Mouse (Mus musculus) induced T-regulatory cell, adult 2 months (primary cell): ENCODE data around the gene Trim2.

Experiments used
- DNase-seq: peaks from one replicate; pipeline ENCODE4 v3.0.0-alpha.2; 2012; ENCODE audit warnings: low read depth

Gene Trim2

DNA sequence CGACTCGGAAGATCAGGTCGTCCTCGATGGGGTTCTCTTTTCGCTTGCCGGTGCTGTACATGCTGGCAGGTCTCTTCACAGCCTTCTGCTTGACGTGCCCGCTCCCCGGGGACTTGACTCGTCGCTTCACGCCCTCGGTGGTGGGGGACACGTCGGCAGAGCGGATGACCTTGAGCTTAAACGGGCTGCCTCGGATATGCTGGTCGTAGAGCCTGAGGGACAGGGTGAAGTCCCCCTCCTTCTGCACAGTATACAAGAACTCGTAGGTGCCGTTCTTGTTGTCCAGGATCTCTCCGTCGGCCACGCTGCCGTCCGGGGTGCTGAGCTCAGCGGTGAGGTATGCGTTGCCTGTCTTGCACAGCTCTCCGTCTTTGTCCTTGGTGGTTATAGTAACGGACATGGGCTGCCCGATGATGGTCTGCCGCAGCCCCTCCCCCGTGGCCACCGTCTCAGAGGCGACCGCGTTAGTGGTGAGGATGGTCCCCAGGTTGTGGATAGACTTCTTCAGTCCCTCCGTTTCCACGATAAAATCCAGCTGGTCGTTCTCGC lies 116.1 kb downstream of the Trim2 start:
- no peak for DNase-seq

DNA sequence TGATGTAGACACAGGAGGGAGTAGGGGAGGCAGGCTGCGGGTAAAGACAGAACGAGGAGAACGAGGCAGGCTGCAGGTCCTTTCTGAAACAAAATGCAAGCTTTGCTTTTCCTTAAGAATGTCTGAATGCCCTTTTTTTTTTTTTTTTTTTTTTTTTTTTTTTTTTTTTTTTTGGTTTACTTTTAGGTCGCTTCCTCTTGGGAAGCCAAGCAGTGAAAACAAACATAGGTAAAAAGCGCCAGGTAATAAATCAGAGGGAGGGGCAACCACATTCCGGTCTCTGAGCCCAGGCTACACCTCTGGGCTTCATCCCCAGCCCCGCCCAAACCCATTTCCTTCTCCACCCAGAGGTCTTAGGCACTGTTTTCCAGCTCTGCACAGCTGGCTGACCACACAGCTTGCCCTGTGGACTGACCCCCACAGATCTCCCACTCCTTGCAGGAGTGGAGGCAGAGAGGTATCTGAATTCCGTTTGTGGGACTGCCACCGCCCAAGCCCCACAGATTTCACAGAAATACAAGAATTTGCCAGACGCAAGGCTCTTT lies 117.0 kb downstream of the Trim2 start:
- no peak for DNase-seq

DNA sequence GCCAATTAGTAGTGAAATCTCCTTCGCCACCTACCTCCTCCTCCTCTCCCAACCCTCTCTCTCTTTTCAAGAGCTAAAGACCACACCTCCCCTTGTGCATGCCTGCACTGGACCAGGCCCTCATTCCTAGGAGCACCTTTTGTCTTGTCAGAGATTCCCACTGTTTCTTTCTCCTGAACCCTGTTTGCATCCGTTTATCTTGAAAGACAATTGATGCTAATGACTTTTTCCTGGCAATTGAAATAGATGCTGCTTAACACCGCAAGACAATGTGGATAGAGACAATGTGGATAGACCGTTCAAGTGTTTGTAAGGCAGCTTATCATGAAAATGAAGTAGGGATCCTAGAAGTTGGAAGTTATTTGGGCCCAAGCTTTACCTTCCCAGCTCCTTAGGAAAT lies 125.0 kb downstream of the Trim2 start:
- no peak for DNase-seq

DNA sequence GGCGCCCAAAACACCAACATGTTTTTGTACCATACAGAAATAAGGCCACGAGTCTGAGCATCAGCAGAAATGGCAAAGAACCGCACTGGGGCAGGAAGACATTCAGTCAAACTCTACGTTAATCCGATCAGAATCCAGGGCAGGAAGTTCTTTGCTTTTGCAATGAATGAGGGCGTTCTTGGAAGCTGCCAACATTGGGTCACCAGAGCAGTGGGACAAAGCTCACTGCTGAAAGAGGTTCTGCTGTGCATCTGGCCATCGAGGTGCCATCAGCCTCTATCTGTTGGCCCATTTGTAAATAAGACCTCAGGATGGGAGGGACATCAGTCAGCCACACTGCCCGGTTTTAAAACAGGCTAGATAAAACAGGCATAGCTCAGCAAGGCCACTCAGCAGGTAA lies 125.6 kb downstream of the Trim2 start:
- DNase-seq: no peak

DNA sequence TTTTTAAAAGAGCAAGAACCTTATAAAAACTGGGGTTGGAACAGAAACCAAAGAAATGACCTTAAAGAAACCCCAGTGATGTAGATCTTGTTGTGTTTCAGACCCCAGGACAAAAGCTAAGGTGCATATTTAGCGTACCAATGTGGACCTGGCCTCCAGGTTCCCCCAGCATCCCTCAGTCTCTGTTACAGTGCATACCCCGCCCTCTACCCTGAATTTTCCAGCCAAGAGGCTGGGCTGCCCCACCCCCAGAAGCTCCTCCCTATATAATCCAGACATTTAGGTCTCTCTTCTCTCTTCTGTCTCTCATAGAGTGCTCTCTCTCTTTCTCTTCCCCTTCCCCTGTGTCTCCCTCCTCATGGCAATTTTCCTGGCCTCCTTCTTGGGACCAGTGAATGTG lies 126.4 kb downstream of the Trim2 start:
- DNase-seq: no peak

DNA sequence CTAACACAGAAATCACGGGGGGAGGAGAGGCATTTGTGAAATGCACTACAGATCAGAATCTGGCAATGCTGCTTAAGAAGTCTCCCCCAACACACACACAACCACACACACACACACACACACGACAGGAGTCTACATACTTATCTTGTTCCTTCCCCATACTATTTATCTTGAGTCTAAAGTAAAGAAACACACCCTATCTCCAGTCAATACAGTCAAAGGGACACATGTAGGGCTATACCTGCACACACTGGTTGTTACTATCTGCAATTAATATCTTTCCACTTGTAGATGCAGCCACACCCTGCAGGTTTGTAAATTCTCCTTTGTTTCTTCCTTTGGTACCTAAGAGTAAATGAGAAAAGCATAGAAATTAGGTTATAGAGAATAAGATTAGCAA lies 128.8 kb downstream of the Trim2 start:
- no peak for DNase-seq

DNA sequence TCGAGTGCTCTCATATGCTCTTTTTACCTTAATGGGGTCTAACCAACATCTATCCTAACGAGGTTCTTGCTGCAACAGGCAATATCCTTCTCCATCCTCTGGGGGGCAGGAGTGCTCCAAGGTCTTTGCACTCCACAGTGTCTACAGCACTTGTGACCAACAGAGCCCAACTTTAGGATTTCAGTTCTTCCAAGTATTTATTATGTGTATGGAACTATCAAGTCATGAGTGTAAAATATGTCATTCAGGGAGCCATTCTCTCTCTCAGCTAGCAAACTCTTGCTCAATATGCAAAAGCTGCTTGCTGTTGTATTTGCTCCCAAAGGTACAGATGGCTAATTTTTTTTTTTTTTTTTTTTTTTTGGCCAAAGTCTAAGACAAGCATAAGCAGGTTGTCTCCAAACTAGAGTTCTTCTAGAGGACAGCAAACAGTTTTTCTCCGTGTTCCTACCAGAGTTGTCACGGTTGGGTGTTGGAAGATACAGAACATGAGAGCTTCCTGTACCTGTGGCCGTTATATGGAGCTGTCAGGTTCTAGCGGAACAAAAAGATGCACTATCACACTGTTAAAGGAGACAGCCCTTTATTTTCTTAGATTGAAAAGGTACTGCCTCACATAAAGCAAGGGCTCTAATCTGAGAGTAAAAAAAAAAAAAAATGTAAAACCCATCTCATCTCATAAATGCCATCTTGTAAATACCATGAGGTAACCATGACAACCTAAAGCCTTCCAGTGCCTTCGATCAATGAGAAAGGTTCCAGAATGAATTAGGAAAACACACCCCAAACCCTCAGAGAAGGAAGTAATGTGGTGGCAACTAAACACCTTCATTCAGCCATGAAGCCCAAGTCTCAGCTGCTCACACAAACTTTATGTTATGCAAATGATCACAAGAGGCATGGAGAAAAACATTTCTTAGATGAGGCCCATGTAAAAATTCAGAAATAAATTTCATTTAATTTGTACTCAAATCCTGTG lies 131.1 kb downstream of the Trim2 start:
- DNase-seq: peak; percentile 78

DNA sequence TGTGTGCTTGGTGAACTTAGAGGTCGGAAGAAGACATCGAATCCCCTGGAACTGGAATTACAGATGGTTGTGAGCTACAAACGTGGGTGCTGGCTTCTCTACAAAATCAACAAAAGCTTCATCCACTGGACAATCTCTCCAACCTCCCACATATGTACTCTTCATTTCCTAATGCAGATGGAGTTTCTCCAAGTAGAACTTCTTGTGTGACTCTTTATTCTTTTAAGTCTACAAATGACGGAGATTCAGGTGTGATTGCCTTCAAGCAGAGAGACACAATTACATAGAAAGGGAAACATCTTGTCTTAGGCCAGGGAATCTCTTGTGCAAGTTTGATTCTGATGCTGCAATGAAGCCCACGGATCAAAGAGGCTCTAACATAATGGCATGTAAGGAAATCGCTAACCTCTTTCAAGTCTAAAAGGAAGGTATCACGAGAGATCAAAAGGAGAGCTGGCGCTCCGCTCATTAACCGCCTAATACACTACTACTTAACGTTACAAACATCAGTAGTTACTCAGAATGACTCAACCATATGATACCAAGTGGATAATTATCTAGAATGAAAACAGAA lies 133.0 kb downstream of the Trim2 start, which contains the start of gene Gm6525:
Gm6525 (plus strand) TSS at position 524 of the 574 bp plus-strand sequence.
- no peak for DNase-seq

DNA sequence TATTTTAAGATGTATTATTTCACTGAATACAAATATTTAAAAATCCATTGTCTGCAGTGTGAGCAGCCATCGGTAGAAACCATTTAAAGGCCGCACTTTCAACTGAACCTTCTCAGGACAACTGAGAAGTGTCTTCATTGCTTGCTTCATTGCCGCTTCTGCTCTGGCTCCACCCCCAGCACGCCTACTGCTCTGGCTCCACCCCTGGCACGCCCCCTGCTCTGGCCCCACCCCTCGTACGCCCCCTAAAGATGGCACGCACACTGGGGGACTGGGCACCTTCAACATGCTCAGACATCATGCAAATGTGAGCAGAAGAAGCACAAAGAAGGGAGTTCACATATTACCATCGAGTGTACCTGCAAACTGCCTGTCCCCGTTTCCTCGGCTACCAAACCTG lies 134.3 kb downstream of the Trim2 start:
- DNase-seq: no peak

DNA sequence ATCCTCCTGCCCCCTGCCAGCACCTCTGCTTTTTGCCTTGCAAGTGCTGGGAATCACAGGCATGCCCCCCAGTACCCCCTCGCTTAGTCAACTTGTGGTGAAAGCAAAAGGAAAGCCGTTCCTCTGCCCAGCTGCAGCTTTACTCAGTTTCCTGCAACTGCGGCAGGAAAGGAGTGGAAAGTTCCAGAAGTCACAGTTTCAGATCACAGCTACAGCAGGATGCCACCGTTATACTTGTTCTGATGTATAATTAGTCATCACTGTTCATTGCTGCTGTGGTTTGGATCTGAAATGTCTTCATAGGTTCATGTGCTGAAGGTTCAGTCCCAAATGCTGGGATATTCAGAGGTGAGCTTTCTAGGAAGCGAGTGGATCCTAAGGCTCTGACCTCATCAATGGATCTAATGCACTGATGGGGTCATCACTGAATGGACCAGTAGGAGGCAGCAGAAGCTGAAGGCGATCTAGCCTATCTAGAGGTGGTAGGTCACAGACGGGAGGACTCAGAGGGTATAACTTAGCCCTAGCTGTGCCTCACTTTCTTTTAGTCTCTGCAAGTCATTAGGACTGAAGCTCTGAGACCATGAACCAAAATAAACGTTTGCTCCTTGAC lies 137.2 kb downstream of the Trim2 start:
- DNase-seq: peak; percentile 36

DNA sequence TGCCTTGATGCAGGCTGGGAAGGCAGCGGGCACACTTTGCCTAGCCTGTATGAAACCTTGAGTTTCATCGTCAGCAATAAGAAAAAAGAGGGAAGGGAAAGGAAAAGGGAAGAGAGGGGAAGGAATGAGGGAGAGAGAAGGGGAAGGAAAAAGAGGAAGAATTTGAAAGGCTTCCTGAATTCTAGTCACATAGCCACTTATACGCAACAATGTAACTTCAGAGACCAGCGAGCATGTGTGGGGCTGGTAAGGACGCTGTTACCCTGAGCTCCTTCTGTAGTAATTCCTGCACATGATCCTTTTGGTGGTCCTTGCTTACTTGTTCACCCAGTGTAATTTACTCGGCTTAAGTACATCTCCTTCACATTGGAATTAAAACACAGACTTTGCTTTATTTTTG lies 137.7 kb downstream of the Trim2 start:
- no peak for DNase-seq

DNA sequence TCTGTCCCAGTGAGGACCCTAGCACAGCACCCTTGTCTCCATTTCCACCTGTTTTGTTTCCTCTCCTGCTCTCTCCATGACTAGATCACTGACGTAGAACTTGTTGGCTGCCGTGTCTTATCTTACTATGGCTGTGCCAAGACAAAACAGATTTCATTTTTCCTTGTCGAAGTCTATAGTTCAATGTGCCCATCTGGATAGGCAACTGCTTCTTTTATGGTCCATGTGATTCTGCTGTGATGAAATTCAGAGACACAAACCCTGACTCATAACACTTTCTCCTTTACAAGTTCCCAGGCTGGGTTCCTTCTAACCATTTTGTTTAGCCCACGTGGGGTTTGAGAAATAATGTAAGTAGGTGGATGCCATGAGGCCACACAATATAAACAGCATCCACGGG lies 140.6 kb downstream of the Trim2 start:
- no peak for DNase-seq

DNA sequence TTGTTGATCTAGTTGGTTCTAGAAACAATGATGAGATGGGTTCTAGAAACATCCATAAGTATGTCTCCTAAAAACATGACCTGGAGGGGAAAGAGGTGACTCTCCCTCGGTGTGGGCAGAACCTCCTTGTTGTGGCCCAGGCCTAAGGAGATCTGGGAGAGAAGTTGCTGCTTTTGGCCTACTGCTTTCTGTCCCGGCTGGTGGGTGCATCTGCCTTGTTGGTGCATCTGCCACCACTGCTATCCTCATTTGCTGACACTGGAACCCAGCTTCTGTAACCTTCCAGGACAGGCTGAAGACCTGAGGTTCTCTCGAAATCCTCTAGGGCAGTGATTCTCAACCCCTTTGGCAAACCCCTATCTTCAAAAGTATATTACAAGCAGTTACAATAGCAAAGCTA lies 141.3 kb downstream of the Trim2 start:
- no peak for DNase-seq

DNA sequence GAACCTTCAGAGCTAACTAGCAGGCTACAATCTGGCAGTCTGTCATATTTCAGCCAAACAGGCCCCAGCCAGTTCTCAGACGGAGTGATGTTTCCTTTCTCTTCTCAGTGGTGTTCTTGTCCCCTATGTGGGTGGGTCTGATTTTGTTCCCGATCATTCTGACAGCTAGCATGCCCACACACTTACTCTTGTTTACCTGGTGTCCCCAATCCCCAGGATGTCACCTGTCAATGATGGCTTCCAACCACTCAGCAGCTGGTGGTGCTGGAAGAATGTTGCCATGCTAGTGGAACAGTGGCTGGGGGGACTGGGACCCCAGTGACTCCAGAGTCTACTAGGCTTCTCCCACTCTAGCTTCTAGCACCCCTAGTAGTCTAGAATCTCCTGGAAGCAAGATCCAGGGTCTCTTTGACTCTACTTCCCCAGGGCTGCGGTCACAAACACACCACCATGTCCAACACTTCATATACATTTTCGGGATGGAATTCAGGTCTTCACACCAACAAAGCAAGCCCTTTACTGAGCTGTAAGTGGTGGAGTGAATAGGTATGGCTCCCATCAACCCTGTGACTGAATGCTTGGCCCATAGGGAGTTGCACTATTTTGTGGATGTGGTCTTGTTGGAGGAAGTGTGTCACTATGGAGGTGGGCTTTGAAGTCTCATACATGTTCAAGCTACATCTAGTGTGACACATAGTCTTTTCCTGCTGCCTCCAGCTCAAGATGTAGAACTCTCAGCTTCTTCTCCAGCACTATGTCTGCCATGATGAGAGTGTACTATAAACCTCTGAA lies 148.9 kb downstream of the Trim2 start:
- DNase-seq: no peak

DNA sequence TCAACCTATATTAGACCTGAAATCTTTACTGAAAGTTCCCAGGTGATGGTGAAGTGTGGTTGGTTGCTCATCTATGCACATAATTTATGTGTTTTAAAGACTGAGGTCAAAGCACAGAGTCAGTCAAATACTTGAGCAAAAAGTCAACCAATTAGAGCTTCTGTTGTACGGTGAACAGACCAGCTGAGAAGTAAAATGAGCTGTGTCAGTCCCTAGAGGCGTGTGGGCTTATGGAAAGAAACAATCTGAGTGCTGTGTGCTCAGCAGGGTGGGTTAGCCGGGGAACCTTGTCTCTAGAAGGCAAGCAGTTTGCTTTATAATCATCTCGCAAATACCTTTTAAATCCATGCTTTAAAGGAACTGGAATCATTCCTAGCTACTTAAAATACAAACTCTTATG lies 149.7 kb downstream of the Trim2 start:
- no peak for DNase-seq

DNA sequence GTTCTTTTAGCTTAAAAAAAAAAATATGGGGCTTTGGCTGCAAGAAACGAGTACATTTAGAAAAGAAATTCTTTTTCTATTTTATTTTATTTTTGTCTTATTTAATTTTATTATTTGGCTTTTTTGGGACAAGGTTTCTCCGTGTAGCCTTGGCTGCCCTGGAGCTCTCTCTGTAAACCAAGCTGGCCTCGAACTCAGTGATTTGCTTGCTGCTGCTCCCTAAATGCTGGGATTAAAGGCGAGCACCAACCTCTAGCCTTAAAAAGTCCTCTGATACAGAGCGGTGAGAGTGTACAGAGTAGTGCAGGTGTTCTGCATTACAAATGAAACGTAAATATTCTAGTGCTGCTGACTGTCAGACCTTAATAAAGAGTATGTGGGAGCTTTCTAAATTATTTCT lies 150.6 kb downstream of the Trim2 start:
- no peak for DNase-seq

DNA sequence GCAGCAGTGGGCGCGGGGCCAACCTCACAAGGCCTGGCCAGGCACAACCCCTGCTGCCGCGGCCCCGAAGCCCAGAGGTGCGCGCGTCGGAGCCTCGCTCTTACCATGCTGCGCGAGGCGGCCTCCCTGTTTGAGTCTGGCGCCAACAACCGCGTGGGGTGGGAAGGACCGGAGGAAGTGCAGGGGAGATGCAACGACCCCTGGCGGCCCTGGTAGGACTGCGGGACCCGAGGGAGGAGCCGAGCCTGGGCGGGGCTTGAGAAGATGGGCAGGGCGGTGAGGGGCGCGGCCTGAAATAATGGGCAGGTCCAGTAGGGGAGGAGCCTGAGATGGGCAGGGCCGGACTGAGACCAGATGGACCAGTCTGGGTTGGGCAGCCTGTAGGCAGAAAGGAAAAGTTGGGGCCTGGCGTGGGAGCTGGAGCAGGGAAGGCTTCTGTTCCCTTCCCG lies 151.1 kb downstream of the Trim2 start, which contains the start of gene Mnd1:
Mnd1 (minus strand) TSS at position 229 of the 449 bp plus-strand sequence.
- peak; percentile 97 for DNase-seq

DNA sequence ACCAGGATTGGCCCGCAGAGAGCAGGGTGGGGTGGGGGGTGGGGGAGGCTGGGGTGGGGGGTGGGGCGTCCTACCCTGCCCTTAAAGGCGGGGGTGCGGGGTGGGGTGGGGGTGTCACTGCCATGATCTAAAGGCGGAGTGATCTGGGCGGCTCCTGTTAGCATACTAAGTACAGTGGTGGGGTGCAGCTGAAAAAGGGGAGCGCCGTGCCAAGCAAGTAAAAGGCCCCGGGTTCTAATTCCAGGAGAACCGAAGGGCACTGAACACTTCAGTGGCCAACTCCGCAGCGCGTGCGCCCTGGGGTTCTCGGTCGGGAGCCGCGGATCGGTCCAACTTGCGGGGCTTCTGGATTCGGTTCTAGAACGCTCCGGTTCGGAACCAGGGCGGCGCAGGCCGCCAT lies 151.5 kb downstream of the Trim2 start:
- no peak for DNase-seq

DNA sequence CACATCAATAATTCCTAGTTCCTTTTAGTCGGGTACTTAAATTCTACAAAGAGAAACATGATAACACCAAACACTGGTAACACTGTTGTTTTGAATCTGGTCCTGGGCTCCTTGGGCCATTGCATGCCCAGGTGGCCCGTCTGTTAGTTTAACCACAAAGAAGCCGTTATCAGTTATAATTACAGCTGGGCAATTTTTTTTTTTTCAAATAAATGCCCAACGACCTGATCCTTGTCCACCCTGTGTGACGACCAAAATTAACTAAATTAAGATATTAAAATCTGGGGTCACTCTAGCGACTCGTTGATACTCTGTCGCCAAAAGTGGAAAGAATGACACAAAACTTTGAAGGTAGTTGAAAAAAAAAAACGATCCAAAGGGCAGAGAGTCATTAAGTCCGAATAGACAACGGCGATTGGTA lies 151.9 kb downstream of the Trim2 start:
- peak; percentile 20 for DNase-seq

DNA sequence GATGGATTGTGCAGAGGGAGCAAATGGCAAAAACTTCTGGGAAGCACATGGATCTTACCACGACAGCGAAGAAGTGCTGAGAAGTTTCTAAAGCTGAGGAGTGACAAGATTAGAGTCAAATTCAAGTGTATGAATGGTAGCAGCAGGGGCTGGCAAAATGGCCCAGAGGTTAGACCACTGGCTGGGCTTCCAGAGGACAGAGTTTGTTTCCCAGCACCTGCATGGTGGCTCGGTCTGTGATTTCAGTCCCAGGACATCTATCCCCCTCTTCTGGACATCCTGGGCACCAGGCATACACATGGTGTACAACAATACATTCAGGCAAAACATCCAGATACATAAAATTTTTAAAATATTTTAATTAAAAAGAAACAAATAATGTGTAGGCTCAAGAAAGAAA lies 156.8 kb downstream of the Trim2 start:
- no peak for DNase-seq

DNA sequence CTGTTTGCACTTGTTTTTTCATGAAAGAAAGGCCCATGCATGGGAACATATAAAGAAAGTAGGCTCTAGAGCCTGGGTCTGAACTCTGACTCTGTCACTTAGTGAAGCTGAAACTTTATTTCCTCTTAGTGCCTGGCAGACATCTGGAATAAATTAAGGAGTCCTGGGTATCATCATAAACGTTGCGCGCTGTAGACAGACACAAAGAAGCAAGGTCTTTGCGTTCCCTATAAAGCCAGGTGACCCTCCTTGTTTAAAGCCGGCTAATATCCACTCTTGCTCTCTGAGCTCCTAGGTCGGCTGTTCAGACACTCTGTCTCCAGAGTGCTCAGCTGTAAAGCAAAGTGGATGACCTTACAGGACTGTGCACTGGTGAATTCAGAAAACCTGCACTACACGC lies 165.7 kb downstream of the Trim2 start:
- DNase-seq: no peak
